Mouse (Mus musculus): ENCODE measurements around the gene Rnaset2b. TPM values are rescaled to one million over a fixed set of nuclear protein-coding genes. Genes with fewer than 3 reads are reported as not detected.
"Not testable (repeated sequence)": the region's sequence is repeated elsewhere in the genome, so short reads cannot be mapped to it uniquely, and the experiment has no call there.

Gene Rnaset2b
- polyA plus RNA-seq, 1 experiment from 2014 or later = 105 TPM

DNA sequence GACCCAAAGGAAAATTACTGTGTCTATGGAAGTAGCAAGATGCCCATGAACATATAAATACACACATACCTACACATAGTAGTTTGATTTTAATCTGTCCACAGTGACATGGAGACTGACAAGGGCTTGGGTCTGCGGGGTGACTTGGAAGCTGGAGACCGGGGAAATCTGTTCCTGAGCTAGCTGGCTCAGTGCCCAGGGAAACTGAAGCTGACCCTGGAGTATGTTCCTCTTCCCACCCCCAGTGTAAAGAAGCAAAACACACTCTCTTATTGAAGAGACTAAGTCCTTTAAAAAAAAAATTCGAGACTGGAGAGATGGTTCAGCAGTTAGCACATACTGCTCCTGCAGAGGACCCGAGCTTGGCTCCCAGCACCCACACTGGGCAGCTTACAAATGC, 7.5 kb upstream of the Rnaset2b start:
- H3K4me1 ChIP-seq; H3K9me3 ChIP-seq; H3K4me2 ChIP-seq (replicated peaks); H3K27ac ChIP-seq; H3K36me3 ChIP-seq; H3K9ac ChIP-seq; H3K4me3 ChIP-seq; ATAC-seq (ENCODE audit: low FRiP score, low read depth); H3K27me3 ChIP-seq (replicated peaks): not testable (repeated sequence)
- 80% methylated on average over 4 of the region's 4 CpGs for WGBS

- not testable (repeated sequence) for H3K4me2 ChIP-seq (replicated peaks); H3K4me1 ChIP-seq; H3K36me3 ChIP-seq; H3K27ac ChIP-seq; ATAC-seq (ENCODE audit: low FRiP score, low read depth); H3K9ac ChIP-seq; H3K4me3 ChIP-seq; H3K9me3 ChIP-seq; H3K27me3 ChIP-seq (replicated peaks)
- 25% methylated on average over 6 of the region's 6 CpGs for WGBS
Observed at GRCm38 (mm10) chr17:6965364-6965763, 5.1 kb upstream of the Rnaset2b start.

DNA sequence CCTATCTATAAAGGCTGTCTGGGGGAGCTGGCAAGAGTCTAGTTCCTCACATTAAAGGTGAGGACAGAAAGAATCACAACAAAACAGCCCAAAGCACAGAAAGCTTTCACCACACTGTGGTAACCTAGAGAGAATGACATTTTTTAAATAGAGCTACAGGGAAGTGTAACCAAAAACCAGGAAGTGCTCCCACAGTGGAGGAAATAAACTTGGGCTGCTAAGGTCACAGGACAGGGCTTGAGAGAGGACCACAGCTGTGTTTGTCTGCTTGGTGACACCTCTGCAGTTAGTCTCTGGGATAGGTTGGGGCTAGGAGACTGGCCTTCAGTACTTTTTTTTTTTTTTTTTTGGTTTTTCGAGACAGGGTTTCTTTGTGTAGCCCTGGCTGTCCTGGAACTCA, 2.8 kb upstream of the Rnaset2b start:
- H3K4me3 ChIP-seq; ATAC-seq (ENCODE audit: low FRiP score, low read depth); H3K27me3 ChIP-seq (replicated peaks); H3K9ac ChIP-seq; H3K27ac ChIP-seq; H3K9me3 ChIP-seq; H3K36me3 ChIP-seq; H3K4me1 ChIP-seq; H3K4me2 ChIP-seq (replicated peaks): not testable (repeated sequence)
- WGBS = 38% methylated on average over 1 of the region's 1 CpGs

DNA sequence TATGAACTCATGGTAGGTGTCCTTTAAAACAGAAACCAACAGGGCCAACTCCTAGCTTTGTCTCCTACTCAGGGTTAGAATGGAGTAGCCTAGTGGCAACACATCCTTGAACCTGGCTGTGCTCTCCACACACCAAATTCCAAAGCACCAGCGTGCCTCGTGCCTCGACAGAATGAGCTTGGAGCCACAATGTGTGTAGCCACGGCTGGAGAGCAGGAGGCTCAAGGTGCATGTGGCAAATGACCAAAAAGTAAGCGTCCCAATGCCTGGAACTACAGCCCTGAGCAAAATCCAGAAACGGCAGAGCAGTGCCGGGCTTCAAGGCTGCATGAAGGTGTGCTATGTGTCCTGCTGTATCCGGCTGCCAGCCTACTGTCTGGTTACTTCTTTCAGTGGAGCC, 804 bp downstream of the Rnaset2b start:
- not testable (repeated sequence) for H3K9me3 ChIP-seq; H3K4me3 ChIP-seq; H3K4me1 ChIP-seq; H3K27ac ChIP-seq; H3K9ac ChIP-seq; ATAC-seq (ENCODE audit: low FRiP score, low read depth); H3K27me3 ChIP-seq (replicated peaks); H3K4me2 ChIP-seq (replicated peaks); H3K36me3 ChIP-seq
- 88% methylated on average over 8 of the region's 8 CpGs for WGBS

DNA sequence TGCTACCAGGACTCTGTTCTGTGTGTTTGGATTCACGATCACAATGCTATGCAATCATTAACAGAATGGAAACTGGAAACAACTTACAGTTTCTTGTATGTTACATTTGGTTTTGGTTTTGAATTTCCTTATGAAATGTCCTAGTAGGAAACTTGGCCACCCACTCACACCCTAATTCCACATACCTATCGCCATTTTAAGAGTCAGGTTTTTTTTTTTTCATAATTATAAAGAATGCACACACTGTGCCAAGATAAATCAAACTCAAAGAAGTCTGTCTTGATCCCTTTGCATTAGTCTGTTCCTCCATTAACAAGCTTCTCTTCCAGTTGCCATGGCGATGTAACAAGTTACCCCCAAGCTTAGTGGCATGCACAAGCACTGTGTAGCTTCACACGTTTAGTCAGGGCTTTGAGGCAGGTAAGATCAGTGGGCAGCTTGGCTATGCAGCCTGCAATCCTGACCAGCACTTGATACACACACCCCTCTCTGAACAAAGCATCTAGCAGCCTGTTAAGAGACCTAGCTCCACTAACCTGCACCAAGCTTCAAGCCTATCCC, 2.5 kb downstream of the Rnaset2b start:
- H3K36me3 ChIP-seq; H3K4me1 ChIP-seq; ATAC-seq (ENCODE audit: low FRiP score, low read depth); H3K4me2 ChIP-seq (replicated peaks); H3K27me3 ChIP-seq (replicated peaks); H3K27ac ChIP-seq; H3K9me3 ChIP-seq; H3K9ac ChIP-seq; H3K4me3 ChIP-seq: not testable (repeated sequence)
- 62% methylated on average over 4 of the region's 4 CpGs for WGBS

DNA sequence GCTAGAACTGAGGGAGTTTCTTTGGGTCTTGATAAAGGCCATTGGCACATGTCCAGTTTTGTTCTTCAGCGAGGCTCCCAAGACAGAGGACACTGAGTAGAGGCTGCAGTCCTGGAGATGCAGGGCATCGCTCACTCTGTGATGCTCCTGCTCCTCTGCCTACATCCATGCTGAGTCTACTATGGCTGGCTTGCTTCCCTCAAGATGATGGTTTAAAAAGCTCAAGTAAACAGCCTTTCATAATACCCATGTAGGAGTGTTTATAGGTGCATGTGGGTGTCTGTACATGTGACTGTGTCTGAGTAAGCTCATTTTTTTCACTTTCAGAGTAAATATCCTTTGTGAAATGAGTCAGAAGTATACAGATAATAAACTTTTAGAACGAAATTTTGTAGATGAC, 4.6 kb downstream of the Rnaset2b start:
- H3K27me3 ChIP-seq (replicated peaks); H3K4me1 ChIP-seq; H3K4me2 ChIP-seq (replicated peaks); ATAC-seq (ENCODE audit: low FRiP score, low read depth); H3K4me3 ChIP-seq; H3K9me3 ChIP-seq; H3K36me3 ChIP-seq; H3K27ac ChIP-seq; H3K9ac ChIP-seq: not testable (repeated sequence)
- 70% methylated on average over 3 of the region's 3 CpGs for WGBS

DNA sequence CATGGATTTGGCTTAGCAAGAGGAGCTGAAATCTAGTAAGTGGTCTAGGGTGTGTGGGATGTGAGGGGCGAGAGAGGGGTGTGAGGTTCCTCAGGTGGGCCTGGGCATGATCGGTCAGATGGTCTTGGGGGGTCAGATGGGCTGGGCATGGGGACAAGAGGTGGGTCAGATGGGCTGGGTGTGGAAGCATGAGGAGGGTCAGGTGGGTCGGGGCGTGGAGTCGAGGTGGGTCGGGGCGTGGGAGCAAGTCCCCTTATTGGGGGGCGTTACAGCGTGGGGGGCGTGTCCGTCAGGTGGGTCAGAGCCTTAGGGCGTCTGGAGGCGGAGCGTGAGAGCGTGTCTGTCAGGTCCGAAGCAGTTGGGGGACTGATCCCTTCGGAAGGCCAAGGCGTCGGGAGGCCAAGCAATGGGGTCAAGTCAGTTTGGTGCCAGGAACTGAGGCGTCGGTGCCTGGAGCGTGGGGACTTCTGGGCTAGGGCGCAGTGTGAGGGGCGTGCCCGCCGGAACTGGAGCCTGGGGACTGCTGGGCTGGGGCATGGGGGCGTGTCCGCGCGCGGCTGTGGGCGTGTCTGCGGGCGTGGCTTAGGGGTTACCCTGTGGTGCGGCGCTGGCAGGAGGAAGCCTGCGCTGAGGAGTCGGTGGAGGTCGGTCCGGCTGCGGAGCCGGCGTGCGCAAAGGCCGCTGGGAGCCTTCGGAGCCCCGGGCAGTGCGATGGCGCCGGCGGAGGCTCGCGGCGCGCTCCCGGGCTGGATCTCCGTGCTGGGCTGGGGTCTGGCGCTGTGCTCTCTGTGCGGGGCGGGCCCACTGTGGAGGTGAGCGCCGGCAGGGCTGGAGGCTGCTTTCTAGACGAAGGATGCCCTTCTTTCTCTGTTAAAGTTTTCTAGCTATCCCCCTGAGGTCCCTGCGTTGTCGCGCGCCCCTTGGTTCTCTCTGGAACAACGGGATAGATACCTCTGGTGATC, 8.1 kb downstream of the Rnaset2b start, which contains the start of gene Gm49721:
Gene Gm49721, plus strand, starts transcription at position 618 of the 962 bp plus-strand sequence.
- H3K27ac ChIP-seq; H3K9me3 ChIP-seq; H3K27me3 ChIP-seq (replicated peaks); H3K4me1 ChIP-seq; H3K36me3 ChIP-seq: not testable (repeated sequence)
- ATAC-seq (ENCODE audit: low FRiP score, low read depth) = peak; percentile 98
- Histone ChIP-seq H3K9ac (peak within 1 kb of the TSS; percentile 59), H3K4me3 (peak within 1 kb of the TSS; percentile 47), H3K4me2 (replicated peaks) (peak within 1 kb of the TSS; percentile 60)
- WGBS = 1% methylated on average over 54 of the region's 68 CpGs

DNA sequence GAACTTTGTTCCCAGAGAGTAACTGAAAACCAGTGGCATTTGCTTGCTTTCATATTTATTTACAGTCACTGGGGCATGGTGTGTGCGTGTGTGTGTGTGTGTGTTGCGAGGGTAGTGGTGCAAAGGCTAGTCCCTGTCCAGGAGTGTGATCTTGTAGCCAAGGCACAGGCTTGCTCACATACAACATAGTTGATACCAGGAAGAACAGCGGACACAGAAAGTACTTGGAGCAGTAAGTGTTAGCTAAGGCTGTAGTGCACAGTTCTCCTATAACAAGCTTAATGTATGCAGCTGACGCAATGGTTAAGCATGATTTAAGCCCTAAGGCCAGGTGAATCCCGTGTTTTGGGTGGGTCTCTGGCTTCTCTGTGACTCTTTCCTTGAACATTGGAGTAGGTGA, 8.9 kb downstream of the Rnaset2b start:
- not testable (repeated sequence) for H3K36me3 ChIP-seq; H3K4me1 ChIP-seq; H3K27ac ChIP-seq; H3K27me3 ChIP-seq (replicated peaks); H3K9me3 ChIP-seq
- peak; percentile 14; the same call in 1 of the 2 replicates for ATAC-seq (ENCODE audit: low FRiP score, low read depth)
- Histone ChIP-seq H3K4me2 (replicated peaks) (peak overlapping the region; percentile 60), H3K4me3 (peak overlapping the region; percentile 47), H3K9ac (peak overlapping the region; percentile 59; the same call in 1 of the 2 replicates)
- 26% methylated on average over 5 of the region's 5 CpGs for WGBS

- H3K4me2 ChIP-seq (replicated peaks); ATAC-seq (ENCODE audit: low FRiP score, low read depth); H3K4me1 ChIP-seq; H3K36me3 ChIP-seq; H3K4me3 ChIP-seq; H3K27ac ChIP-seq; H3K9me3 ChIP-seq; H3K9ac ChIP-seq; H3K27me3 ChIP-seq (replicated peaks): not testable (repeated sequence)
- 89% methylated on average over 5 of the region's 8 CpGs for WGBS
Observed at GRCm38 (mm10) chr17:6980144-6980543, 9.7 kb downstream of the Rnaset2b start.

DNA sequence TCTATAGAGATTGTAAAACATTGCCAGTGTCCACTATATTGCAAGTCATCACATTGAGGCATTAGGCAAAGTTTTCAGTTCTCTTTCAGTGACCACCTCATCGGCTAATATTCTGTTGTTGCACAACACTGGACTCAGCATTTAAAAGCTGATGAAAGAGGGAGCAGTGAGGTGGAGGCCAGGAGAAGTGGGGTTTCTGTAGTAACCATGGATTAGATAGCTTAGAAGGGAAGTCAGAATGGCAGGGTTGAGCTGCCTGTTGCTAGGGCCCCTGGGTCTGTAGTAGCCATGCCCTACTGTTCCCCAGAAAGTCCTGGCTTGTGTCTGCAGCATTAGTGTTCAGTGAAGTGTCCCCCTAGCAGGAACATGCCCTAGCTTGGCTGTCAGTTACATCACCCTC, 15.7 kb downstream of the Rnaset2b start:
- H3K4me1 ChIP-seq; ATAC-seq (ENCODE audit: low FRiP score, low read depth); H3K27ac ChIP-seq; H3K9me3 ChIP-seq; H3K4me3 ChIP-seq; H3K4me2 ChIP-seq (replicated peaks); H3K9ac ChIP-seq; H3K27me3 ChIP-seq (replicated peaks); H3K36me3 ChIP-seq: not testable (repeated sequence)
- WGBS = 97% methylated on average over 1 of the region's 1 CpGs

GRCm38 (mm10) chr17:6995504-6995903, 25.1 kb downstream of the Rnaset2b start:
- not testable (repeated sequence) for H3K9me3 ChIP-seq; H3K4me2 ChIP-seq (replicated peaks); ATAC-seq (ENCODE audit: low FRiP score, low read depth); H3K4me3 ChIP-seq; H3K4me1 ChIP-seq; H3K9ac ChIP-seq; H3K36me3 ChIP-seq; H3K27me3 ChIP-seq (replicated peaks); H3K27ac ChIP-seq
- WGBS = no CpG with 5 or more reads among the region's 6 CpGs

DNA sequence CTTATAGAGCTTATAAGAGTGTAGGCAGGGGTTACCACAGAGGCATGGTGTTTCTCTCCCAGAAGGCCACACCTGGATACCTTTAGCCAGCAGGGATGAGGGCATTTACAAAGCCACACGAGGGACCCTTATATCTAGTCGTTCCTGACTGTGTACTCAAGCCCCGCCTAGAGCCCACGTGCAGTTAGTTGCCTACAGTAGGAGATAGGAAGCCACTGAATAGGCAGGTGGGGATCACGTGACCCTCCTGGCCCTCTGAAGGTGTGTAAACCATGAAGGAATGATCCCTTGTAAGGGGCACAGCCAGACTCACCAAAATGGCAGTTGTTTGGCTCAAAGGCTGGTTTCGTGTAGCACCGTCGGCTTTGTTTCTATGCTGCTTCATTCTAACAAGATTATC, 26.4 kb downstream of the Rnaset2b start:
- H3K4me1 ChIP-seq; H3K4me3 ChIP-seq; ATAC-seq (ENCODE audit: low FRiP score, low read depth); H3K27me3 ChIP-seq (replicated peaks); H3K9ac ChIP-seq; H3K36me3 ChIP-seq; H3K27ac ChIP-seq; H3K4me2 ChIP-seq (replicated peaks); H3K9me3 ChIP-seq: not testable (repeated sequence)
- 89% methylated on average over 8 of the region's 8 CpGs for WGBS

All from neural tube, embryonic 12.5 days (tissue).